Mouse (Mus musculus) kidney, postnatal 10 days (tissue): ENCODE results near the gene Aoc2.
"Not testable (repeated sequence)": the region's sequence is repeated elsewhere in the genome, so short reads cannot be mapped to it uniquely, and the experiment has no call there.

Source experiments
- DNase-seq: peaks from one replicate; pipeline ENCODE4 v3.0.0; 2021; ENCODE audit warnings: mixed read lengths

Aoc2 gene

DNA sequence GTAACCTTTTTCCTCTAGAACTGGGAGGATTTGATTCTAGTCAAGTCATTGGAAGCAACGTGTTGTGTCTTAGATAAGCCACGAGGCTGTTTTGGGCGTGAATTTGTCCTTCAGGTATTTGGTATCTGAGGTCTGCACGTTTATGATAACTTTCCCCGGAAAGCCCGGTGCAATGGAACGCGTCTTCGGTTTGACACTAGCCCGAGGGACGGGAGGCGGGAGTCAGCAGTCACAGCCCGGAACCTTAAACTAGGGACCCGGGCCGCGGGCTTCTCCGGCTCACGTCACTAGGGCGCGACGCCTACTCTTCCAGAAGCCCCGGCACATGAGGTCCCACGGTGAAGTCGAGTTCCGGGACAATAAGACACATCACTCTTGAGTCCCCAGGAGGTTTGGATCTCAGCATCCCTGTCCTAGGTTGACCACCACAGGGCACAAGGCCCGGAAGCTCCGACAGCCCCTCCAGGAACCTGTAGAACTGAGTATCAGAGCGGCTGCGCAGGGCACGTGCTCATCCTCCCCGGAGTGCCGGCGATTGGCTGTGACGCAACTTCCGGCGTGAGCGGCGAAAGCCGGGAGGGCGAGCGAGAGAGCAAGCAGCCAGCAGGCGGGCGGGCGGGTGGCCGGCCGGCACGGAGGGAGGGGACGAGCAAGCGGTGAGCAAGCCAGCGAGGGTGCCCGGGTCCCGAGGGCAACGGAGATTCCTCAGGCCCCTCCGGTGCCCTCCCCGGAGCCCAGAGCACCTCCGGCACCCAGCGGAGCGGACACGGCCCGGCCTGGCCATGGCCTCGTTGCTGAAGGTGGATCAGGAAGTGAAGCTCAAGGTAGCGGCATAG, 9.0 kb upstream of the Aoc2 start, which contains the start of gene Psme3:
Gene Psme3, plus strand, starts transcription at position 549 of the 836 bp plus-strand sequence.
- peak; percentile 96 for DNase-seq

- DNase-seq: peak; percentile 48
These were observed 8.4 kb upstream of the Aoc2 start for GRCm38 (mm10) chr11:101316501-101316917.

- DNase-seq: peak; percentile 90
These were observed 1.3 kb upstream of the Aoc2 start for GRCm38 (mm10) chr11:101323609-101324008.

DNA sequence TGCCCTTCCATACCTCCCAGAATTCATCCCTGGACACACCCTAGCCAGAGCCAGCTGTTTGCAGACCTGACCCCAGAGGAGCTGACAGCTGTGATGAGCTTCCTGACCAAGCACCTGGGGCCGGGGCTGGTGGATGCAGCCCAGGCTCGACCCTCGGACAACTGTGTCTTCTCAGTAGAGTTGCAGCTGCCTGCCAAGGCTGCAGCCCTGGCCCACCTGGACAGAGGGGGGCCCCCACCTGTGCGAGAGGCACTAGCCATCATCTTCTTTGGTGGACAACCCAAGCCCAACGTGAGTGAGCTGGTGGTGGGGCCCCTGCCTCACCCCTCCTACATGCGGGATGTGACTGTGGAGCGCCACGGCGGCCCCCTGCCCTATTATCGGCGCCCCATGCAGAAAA, 338 bp downstream of the Aoc2 start:
- not testable (repeated sequence) for DNase-seq

DNA sequence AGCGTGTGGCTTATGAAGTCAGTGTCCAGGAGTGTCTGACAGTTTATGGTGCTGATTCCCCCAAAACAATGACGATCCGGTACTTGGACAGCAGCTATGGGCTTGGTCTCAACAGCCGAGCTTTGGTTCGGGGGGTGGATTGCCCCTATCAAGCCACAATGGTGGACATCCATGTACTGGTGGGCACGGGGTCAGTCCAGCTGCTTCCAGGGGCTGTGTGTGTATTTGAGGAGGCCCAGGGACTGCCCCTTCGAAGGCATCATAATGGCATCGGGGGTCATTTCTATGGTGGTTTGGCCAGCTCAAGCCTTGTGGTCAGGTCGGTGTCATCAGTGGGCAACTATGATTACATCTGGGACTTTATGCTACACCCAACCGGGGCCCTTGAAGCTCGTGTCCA, 1.3 kb downstream of the Aoc2 start:
- DNase-seq: no peak

DNA sequence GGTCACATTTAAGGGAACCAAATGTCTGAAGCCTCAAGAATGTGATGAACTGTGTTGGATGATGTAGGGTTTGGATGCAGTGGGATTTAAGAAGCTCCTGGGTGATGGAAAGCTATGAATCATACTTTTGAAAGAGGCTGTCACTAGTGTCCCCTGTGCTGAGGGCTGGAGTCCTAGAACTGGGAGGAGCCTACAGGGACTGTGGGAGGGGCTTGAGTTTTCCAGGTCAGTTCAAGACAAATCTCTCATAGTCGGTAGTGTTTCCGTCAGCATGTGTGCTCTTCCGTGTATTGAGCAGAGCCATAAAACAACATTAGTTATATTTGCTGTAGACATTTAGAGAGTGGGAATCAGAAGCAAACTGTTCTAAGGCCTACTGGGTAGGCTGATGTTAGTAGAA, 2.4 kb downstream of the Aoc2 start:
- DNase-seq: no peak

DNA sequence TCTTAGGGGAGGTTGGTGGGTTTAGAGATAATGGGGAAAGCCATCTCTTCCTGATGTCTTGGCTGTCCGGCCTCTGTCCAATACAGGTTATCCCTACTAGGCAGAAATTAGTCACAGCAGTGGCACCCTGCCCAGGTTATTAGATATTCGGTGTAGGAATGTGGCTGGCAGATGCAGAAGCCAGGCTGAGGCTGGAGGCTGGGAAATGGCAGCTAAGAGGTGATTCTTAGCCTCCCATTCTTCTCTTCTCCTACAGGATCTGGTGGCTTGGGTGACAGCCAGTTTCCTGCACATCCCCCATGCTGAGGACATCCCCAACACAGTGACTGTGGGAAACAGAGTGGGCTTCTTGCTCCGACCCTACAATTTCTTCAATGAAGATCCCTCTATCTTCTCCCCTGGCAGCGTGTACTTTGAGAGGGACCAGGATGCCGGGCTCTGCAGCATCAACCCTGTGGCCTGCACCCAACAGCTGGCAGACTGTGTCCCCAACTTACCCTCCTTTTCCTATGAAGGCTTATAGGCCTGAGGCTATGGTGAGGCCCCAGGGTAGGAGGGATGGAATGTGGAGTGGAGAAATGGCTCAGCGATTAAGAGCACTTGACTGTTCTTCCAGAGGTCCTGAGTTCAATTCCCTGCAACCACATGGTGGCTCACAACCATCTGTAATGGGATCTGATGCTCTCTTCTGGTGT, 4.2 kb downstream of the Aoc2 start:
- peak; percentile 56 for DNase-seq

DNA sequence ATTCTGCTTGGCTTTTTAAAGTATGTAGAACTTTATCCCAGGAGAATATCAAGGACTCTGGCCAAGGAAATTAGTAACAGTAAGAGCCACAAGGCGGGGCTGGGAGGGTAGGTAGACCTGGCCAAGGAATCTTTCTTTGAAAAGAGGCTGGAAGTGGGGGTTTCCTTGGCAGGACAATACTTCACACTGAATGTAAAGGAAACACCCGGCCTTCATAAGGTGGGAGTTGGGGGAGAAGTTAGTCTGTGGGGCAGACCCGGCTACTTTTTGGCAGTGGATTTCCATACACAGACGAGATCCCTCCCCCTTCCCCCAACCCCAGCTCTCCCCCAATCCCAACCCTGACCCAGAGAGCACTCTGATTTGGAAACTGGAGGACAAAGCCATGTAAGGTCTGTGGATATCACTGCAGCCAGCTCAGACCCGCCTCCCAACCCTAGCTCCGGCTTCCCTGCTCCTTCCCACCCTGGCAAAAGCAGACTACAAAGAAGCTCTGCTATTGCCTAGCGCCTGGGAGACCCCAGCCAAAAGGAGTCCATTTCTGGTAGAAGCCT, 5.6 kb downstream of the Aoc2 start, which contains the start of gene Aoc3:
Gene Aoc3, plus strand, starts transcription at position 235 of the 554 bp plus-strand sequence.
- DNase-seq: peak; percentile 54

DNA sequence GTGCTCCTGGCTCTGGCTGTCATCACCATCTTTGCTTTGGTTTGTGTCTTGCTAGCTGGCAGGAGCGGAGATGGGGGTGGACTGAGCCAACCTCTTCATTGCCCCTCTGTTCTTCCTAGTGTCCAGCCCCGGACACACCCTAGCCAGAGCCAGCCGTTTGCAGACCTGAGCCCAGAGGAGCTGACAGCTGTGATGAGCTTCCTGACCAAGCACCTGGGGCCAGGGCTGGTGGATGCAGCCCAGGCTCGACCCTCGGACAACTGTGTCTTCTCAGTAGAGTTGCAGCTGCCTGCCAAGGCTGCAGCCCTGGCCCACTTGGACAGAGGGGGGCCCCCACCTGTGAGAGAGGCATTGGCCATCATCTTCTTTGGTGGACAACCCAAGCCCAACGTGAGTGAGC, 6.1 kb downstream of the Aoc2 start:
- DNase-seq: not testable (repeated sequence)

DNA sequence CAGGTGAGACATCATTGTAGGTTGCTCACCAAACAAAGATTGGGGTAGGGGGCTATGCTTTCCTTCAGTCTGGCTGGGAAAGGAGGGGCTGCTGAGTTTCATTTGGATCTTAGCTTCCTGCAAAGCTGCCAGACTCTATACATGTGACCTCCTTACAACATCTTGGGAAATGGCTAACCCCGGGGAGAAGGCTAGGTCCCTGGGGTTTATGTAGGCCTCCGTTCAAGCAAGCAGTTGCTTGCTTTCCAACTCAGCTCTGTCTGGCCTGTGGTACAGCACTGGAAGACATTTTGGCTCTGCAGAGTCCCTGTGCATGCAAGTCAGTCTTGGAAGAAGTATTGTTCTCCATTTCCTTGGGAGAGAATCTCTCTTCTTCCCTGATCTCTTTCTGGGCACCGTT, 7.7 kb downstream of the Aoc2 start:
- no peak for DNase-seq

- no peak for DNase-seq
These were observed 9.2 kb downstream of the Aoc2 start for GRCm38 (mm10) chr11:101334023-101334422.

DNA sequence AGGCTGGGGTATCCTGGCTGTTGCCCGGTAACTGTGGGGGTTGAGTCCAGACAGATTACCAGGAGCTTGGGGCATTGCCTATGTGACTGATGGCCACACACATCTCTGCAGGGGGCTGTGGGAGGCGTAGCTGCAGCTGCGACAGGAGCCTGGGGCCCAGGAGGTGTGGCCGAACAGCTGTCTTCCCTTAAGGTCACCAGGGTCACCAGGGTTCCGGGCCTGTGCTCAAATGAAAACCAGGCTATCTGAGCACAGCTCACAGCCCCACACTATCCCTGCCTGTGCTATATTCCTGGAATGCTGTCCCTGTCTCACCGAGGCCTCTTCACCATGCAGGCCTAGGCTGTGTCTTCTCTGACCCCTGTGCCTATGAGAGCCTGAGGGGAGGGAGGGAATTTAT, 9.7 kb downstream of the Aoc2 start:
- no peak for DNase-seq

DNA sequence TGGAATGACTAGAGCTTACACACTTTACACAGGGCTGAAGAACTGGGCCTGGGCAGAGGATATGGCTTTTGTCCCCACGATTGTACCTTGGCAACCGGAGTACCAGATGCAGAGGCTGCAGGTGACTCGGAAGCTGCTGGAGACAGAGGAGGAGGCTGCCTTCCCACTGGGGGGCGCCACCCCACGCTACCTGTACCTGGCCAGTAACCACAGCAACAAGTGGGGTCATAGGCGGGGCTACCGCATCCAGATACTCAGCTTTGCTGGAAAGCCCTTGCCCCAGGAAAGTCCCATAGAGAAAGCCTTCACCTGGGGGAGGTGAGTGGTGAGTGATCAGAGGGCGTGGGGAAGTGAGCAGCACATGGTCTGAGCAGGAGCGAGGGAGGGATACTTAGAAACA, 10.8 kb downstream of the Aoc2 start:
- peak; percentile 54 for DNase-seq

GRCm38 (mm10) chr11:101338123-101338760, 13.4 kb downstream of the Aoc2 start:
- DNase-seq: no peak

DNA sequence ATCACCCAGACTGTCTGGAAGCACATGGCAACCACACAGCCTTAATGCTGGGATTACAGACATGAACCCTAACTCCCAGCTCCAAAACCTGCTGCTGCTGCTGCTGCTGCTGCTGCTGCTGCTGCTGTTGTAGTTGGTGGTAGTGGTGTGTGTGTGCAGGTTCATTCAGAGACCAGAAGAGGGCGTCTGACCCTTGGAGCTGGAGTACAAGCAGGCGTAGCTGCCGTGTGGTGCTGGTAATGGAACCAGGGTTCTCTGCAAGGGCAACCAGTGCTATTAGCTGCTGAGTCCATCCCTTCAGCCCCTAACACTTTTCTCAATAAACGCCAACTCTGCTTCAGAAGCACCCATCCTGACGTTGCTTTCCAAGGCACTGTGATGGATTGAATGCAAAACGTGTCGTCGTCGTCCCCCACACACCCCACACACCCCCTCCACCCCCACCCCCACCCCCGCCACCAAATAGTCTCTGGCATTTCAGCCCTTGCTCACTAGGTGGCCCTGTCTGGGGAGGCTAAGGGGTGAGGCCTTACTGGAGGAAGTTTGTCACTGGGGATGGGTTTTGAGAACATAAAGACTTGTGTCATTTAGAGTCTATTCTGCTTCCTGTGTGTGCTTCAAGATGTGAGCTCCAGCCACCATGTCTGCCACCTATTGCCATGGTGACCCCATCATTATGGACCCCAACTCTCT, 22.4 kb downstream of the Aoc2 start:
- DNase-seq: no peak

DNA sequence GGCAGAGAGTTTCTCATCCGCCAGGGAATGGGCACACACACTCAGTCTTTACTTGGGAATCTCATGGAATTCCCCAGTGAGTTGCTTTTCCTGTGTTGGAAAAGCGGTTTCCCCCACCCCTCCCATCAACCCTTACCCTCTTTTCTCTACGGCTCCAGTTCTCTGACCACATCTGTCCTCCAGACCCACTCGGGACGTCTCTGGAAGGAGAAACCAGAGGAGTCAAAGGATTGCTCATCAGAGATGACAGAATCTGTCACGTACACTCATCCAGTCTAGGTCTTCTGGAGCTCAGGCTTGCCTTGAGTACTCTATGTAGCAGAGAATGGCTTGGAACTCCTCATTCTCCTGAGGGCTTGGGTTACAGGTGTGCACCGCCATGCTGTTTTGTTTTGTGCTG, 23.9 kb downstream of the Aoc2 start:
- DNase-seq: no peak

DNA sequence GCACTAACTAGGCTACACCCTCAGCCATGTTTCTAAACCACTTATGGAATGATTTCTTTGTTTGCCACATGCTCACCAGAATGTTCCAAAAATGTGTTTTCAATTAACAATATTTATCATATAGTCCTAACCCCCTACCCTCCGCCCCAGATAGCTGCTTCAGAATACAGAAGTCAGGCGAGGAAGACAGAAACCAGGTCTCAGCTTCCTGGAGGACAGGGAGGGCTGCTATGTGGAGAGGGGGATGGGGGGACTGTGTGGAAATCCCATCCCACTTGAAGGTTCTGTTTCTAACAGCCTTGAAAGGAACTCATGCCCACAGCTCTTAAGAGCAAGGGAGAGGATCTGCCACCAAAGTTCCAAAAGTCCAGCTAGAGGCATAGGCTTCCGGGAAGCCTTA, 24.4 kb downstream of the Aoc2 start:
- DNase-seq: no peak

- DNase-seq: no peak
These were observed 26.3 kb downstream of the Aoc2 start for GRCm38 (mm10) chr11:101351100-101351720.

- DNase-seq: no peak
These were observed 26.9 kb downstream of the Aoc2 start for GRCm38 (mm10) chr11:101351721-101352111.

DNA sequence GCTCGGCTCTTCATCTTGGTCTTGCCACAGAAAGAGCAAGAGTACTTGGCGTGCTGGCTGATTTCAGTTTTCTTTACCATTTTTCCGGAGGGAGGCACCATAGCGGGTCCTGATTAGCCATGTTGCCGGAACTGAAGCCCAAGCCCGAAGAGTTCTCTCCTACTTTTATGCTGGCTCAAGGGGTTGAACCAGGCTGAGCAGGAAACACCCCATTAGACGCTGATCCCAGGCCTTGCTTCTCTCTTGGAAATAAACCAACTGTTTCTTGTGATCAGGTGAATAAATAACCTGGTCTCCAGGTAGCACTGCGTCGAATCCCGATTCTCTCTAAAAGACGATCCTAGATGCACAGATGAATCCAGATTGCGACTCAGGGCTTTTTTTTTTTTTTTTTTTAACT, 28.6 kb downstream of the Aoc2 start:
- DNase-seq: no peak

DNA sequence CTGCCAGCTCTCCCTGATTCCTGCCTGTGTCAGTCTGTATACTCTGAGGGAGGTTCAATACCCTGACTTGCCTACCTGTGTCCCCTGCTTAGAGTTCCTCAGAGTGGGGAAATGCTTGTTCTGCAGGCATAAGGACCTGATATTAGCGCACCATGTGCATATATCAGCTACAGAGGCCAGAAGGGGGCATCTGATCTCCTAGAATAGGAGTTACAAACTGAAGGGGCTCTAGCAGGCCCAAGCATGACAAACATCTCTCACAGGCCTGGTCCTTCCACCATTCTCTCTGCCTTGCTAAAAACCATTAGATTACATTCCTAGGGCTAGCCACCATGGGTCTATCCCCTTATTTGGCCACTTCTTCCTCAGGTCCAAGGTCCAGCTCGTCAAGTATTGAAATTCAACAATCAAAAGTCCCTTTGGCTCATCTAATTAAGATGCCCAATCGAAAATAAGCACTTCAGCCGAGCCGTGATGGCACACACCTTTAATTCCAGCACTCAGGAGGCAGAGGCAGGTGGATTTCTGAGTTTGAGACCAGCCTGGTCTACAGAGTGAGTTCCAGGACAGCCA, 29.7 kb downstream of the Aoc2 start:
- no peak for DNase-seq

GRCm38 (mm10) chr11:101355916-101356315, 31.1 kb downstream of the Aoc2 start:
- DNase-seq: no peak
